Mouse (Mus musculus): ENCODE measurements at regions not wholly inside any gene's neighbourhood (a gene's known extent, or its start where the extent isn't known, plus 50 kb on each side); places are given as distances from the start of the nearest gene placed in this dataset.

DNA sequence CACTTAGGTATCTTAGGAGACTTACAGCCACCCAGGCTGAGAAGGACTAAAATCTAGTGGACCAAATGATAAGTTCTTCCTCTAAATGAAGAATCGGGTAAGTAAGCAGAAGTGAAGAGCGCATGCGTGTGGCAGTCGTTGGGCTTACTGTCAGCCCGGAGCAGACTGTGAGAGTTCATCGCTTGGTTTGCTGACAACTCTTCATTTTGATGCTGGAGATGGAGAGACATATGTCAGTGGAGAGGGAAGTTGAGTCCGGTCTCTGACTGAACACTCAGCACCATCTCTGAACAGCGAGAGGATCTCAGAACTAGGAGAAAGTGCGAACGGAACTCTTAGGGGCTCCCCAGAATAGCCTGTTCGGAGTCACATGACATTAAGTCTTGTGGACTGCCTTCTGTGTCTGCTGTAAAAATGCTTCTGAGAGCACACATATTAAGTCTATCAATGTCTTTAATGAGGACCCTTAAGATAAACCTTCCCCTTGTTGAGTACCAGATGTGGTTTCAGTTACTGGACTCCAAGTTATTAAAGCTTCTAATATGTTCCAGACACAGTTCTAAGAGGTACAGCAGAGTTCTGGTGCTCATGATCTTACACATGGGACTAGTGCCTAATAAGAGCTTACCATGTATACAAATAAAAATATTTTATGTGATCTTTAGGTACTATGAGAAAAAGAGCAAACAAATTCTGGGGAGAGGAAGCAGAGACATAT lies 108.7 kb upstream of the Teddm2 start:
- TF ChIP-seq CTCF (IDR thresholded peaks at IDR 0.05) = no peak
- TF ChIP-seq EP300 (IDR thresholded peaks at IDR 0.05) = no peak

Data from lung, postnatal 0 days (tissue).